Mouse (Mus musculus): ENCODE measurements around the gene Stk32c. TPM values are rescaled to one million over a fixed set of nuclear protein-coding genes. Genes with fewer than 3 reads are reported as not detected.
A peak's percentile ranks its signal among the peaks of the same experiment; 100 is the strongest.

The Stk32c gene
- polyA plus RNA-seq, 1 experiment = 7.5 TPM

- H3K4me1 ChIP-seq (ENCODE audit: control insufficient read depth, insufficient read depth, insufficient read length) = peaks cover 5% of the 10 kb centered on the region; the same call in 1 of the 2 replicates
- H3K27me3 ChIP-seq (ENCODE audit: control insufficient read depth, insufficient read depth, low read length) = no peaks in the 10 kb centered on the region
- DNase-seq (ENCODE audit: low read depth in 1 of 2, low spot score in 2 of 2) = no peak
- 87% methylated on average over 5 of the region's 5 CpGs for WGBS
- no peaks in the 10 kb centered on the region for H3K36me3 ChIP-seq (ENCODE audit: control insufficient read depth, insufficient read depth, low read length)
- H3K27ac ChIP-seq (ENCODE audit: insufficient read depth, low read length) = no peak overlapping the region
- no peak for TF ChIP-seq CTCF (IDR thresholded peaks at IDR 0.05; ENCODE audit: extremely low read depth, insufficient read depth, insufficient read length, insufficient replicate concordance)
- no peak for TF ChIP-seq POLR2A (IDR thresholded peaks at IDR 0.05; ENCODE audit: low read depth, low read length)
- no peak overlapping the region for H3K4me3 ChIP-seq (ENCODE audit: extremely low read depth, insufficient read depth, insufficient read length)
Observed at GRCm38 (mm10) chr7:139229837-139230236, 16.7 kb upstream of the Stk32c start.

- Histone ChIP-seq H3K4me3 (ENCODE audit: extremely low read depth, insufficient read depth, insufficient read length) (no peak overlapping the region), H3K27me3 (ENCODE audit: control insufficient read depth, insufficient read depth, low read length) (no peaks in the 10 kb centered on the region), H3K36me3 (ENCODE audit: control insufficient read depth, insufficient read depth, low read length) (no peaks in the 10 kb centered on the region), H3K4me1 (ENCODE audit: control insufficient read depth, insufficient read depth, insufficient read length) (peaks cover 7% of the 10 kb centered on the region; the same call in 1 of the 2 replicates), H3K27ac (ENCODE audit: insufficient read depth, low read length) (no peak overlapping the region)
- TF ChIP-seq POLR2A (IDR thresholded peaks at IDR 0.05; ENCODE audit: low read depth, low read length) (no peak), CTCF (IDR thresholded peaks at IDR 0.05; ENCODE audit: extremely low read depth, insufficient read depth, insufficient read length, insufficient replicate concordance) (no peak)
- DNase-seq (ENCODE audit: low read depth in 1 of 2, low spot score in 2 of 2) = no peak
- 20% methylated on average over 6 of the region's 6 CpGs for WGBS
Observed at GRCm38 (mm10) chr7:139228447-139229171, 15.5 kb upstream of the Stk32c start.

GRCm38 (mm10) chr7:139226416-139226815 is 13.3 kb upstream of the Stk32c start:
- no peaks in the 10 kb centered on the region for H3K36me3 ChIP-seq (ENCODE audit: control insufficient read depth, insufficient read depth, low read length)
- TF ChIP-seq CTCF (IDR thresholded peaks at IDR 0.05; ENCODE audit: extremely low read depth, insufficient read depth, insufficient read length, insufficient replicate concordance) (no peak), POLR2A (IDR thresholded peaks at IDR 0.05; ENCODE audit: low read depth, low read length) (no peak)
- H3K27ac ChIP-seq (ENCODE audit: insufficient read depth, low read length) = no peak overlapping the region
- H3K4me1 ChIP-seq (ENCODE audit: control insufficient read depth, insufficient read depth, insufficient read length) = peaks cover 7% of the 10 kb centered on the region; the same call in 1 of the 2 replicates
- no peaks in the 10 kb centered on the region for H3K27me3 ChIP-seq (ENCODE audit: control insufficient read depth, insufficient read depth, low read length)
- H3K4me3 ChIP-seq (ENCODE audit: extremely low read depth, insufficient read depth, insufficient read length) = no peak overlapping the region
- WGBS = 86% methylated on average over 7 of the region's 7 CpGs
- DNase-seq (ENCODE audit: low read depth in 1 of 2, low spot score in 2 of 2) = no peak

- Histone ChIP-seq H3K4me3 (ENCODE audit: extremely low read depth, insufficient read depth, insufficient read length) (no peak overlapping the region), H3K27ac (ENCODE audit: insufficient read depth, low read length) (peak overlapping the region; percentile 62), H3K27me3 (ENCODE audit: control insufficient read depth, insufficient read depth, low read length) (no peaks in the 10 kb centered on the region), H3K36me3 (ENCODE audit: control insufficient read depth, insufficient read depth, low read length) (no peaks in the 10 kb centered on the region), H3K4me1 (ENCODE audit: control insufficient read depth, insufficient read depth, insufficient read length) (peaks cover 7% of the 10 kb centered on the region; the same call in 1 of the 2 replicates)
- peak in 1 of 2 experiments; percentile 33 for DNase-seq (ENCODE audit: low read depth in 1 of 2, low spot score in 2 of 2)
- TF ChIP-seq POLR2A (IDR thresholded peaks at IDR 0.05; ENCODE audit: low read depth, low read length) (no peak), CTCF (IDR thresholded peaks at IDR 0.05; ENCODE audit: extremely low read depth, insufficient read depth, insufficient read length, insufficient replicate concordance) (no peak)
- 6% methylated on average over 8 of the region's 8 CpGs for WGBS
Observed at GRCm38 (mm10) chr7:139224725-139225124, 11.6 kb upstream of the Stk32c start.

GRCm38 (mm10) chr7:139224070-139224469 is 11.0 kb upstream of the Stk32c start:
- Histone ChIP-seq H3K27me3 (ENCODE audit: control insufficient read depth, insufficient read depth, low read length) (no peaks in the 10 kb centered on the region), H3K4me1 (ENCODE audit: control insufficient read depth, insufficient read depth, insufficient read length) (peaks cover 7% of the 10 kb centered on the region; the same call in 1 of the 2 replicates), H3K36me3 (ENCODE audit: control insufficient read depth, insufficient read depth, low read length) (no peaks in the 10 kb centered on the region), H3K27ac (ENCODE audit: insufficient read depth, low read length) (no peak overlapping the region), H3K4me3 (ENCODE audit: extremely low read depth, insufficient read depth, insufficient read length) (no peak overlapping the region)
- TF ChIP-seq POLR2A (IDR thresholded peaks at IDR 0.05; ENCODE audit: low read depth, low read length) (no peak), CTCF (IDR thresholded peaks at IDR 0.05; ENCODE audit: extremely low read depth, insufficient read depth, insufficient read length, insufficient replicate concordance) (no peak)
- WGBS = 76% methylated on average over 1 of the region's 1 CpGs
- DNase-seq (ENCODE audit: low read depth in 1 of 2, low spot score in 2 of 2) = no peak

GRCm38 (mm10) chr7:139222341-139222740 is 9.2 kb upstream of the Stk32c start:
- Histone ChIP-seq H3K27ac (ENCODE audit: insufficient read depth, low read length) (no peak overlapping the region), H3K27me3 (ENCODE audit: control insufficient read depth, insufficient read depth, low read length) (no peaks in the 10 kb centered on the region), H3K4me3 (ENCODE audit: extremely low read depth, insufficient read depth, insufficient read length) (no peak overlapping the region), H3K4me1 (ENCODE audit: control insufficient read depth, insufficient read depth, insufficient read length) (peaks cover 7% of the 10 kb centered on the region; the same call in 1 of the 2 replicates), H3K36me3 (ENCODE audit: control insufficient read depth, insufficient read depth, low read length) (no peaks in the 10 kb centered on the region)
- TF ChIP-seq POLR2A (IDR thresholded peaks at IDR 0.05; ENCODE audit: low read depth, low read length) = no peak
- no peak for TF ChIP-seq CTCF (IDR thresholded peaks at IDR 0.05; ENCODE audit: extremely low read depth, insufficient read depth, insufficient read length, insufficient replicate concordance)
- DNase-seq (ENCODE audit: low read depth in 1 of 2, low spot score in 2 of 2) = no peak
- 81% methylated on average over 4 of the region's 4 CpGs for WGBS

GRCm38 (mm10) chr7:139221856-139222255 is 8.7 kb upstream of the Stk32c start:
- no peaks in the 10 kb centered on the region for H3K27me3 ChIP-seq (ENCODE audit: control insufficient read depth, insufficient read depth, low read length)
- 86% methylated on average over 2 of the region's 2 CpGs for WGBS
- DNase-seq (ENCODE audit: low read depth in 1 of 2, low spot score in 2 of 2) = no peak
- H3K4me1 ChIP-seq (ENCODE audit: control insufficient read depth, insufficient read depth, insufficient read length) = peaks cover 7% of the 10 kb centered on the region; the same call in 1 of the 2 replicates
- TF ChIP-seq POLR2A (IDR thresholded peaks at IDR 0.05; ENCODE audit: low read depth, low read length) = no peak
- TF ChIP-seq CTCF (IDR thresholded peaks at IDR 0.05; ENCODE audit: extremely low read depth, insufficient read depth, insufficient read length, insufficient replicate concordance) = no peak
- H3K4me3 ChIP-seq (ENCODE audit: extremely low read depth, insufficient read depth, insufficient read length) = no peak overlapping the region
- H3K36me3 ChIP-seq (ENCODE audit: control insufficient read depth, insufficient read depth, low read length) = no peaks in the 10 kb centered on the region
- H3K27ac ChIP-seq (ENCODE audit: insufficient read depth, low read length) = no peak overlapping the region

Data from spleen, adult 2 months (tissue).